Mouse (Mus musculus): ENCODE measurements around the gene Ephb1. TPM values are rescaled to one million over a fixed set of nuclear protein-coding genes. Genes with fewer than 3 reads are reported as not detected.

The Ephb1 gene
- polyA plus RNA-seq, 1 experiment, result 0.02 TPM

DNA sequence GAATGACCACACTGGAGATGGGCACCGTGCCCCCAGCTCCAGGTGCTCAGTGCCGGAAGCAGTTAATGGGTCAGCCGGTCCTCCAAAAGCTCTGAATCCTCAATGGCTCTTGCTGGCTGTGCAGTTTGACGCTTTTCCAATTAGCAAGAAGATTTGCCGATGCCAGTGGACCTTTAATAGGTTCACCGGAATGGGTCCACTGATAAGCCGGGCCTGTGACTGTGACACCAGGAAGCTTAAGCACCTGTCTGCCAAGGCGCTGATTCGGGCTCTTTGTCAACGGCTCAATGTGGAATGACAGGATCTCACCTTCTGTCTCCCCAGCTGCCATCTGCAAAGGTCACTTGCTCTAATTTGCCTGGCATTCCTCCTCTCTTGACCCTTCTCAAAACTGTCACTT, 239.2 kb downstream of the Ephb1 start:
- Histone ChIP-seq H3K4me3 (ENCODE audit: insufficient read depth, poor library complexity, severe bottlenecking) (no peak overlapping the region), H3K36me3 (ENCODE audit: control insufficient read depth, insufficient read depth) (no peaks in the 10 kb centered on the region), H3ac (ENCODE audit: control insufficient read depth, insufficient read length, low read depth) (no peak overlapping the region), H3K79me2 (ENCODE audit: control insufficient read depth, insufficient read depth) (no peaks in the 10 kb centered on the region), H3K79me3 (ENCODE audit: low read depth) (no peaks in the 10 kb centered on the region), H3K27me3 (ENCODE audit: control insufficient read depth, insufficient read depth, insufficient read length) (no peaks in the 10 kb centered on the region)
- no peak for TF ChIP-seq USF1 (IDR thresholded peaks at IDR 0.05; ENCODE audit: low read depth)
- no peak for TF ChIP-seq MAX (IDR thresholded peaks at IDR 0.05)
- no peak for TF ChIP-seq MYOD1 (IDR thresholded peaks at IDR 0.05; ENCODE audit: control insufficient read depth, insufficient read length, low read depth)

DNA sequence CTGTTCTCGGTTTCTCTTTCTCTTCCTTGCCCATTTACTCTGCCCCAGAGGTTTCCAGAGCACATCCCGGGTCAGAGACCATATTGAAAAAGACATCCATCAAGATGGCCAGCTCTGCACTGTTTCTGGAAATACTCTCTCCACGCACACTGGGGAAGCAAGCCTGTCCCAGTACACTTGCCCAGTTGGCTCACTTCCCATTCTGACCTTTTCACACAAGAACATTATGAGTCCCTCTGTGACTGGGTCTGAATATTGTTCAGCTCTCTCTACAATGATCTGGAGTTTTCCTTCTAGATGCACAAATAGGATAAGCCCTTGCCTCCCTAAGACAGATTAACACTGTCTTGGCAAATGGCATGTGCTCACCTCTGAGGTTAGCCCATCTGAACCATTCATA, 243.0 kb downstream of the Ephb1 start:
- TF ChIP-seq MAX (IDR thresholded peaks at IDR 0.05) (no peak), MYOD1 (IDR thresholded peaks at IDR 0.05; ENCODE audit: control insufficient read depth, insufficient read length, low read depth) (no peak), CTCF (IDR thresholded peaks at IDR 0.05; ENCODE audit: control insufficient read depth, insufficient read depth, insufficient read length) (no peak), USF1 (IDR thresholded peaks at IDR 0.05; ENCODE audit: low read depth) (no peak), FOSL1 (IDR thresholded peaks at IDR 0.05; ENCODE audit: insufficient read depth, low read length, poor library complexity, severe bottlenecking) (no peak), MYOG (IDR thresholded peaks at IDR 0.05; ENCODE audit: control insufficient read depth, extremely low read depth, insufficient read length) (no peak), CEBPB (IDR thresholded peaks at IDR 0.05; ENCODE audit: low read depth) (no peak)
- Histone ChIP-seq H3K4me3 (ENCODE audit: insufficient read depth, poor library complexity, severe bottlenecking) (no peak overlapping the region), H3K27me3 (ENCODE audit: control insufficient read depth, insufficient read depth, insufficient read length) (no peaks in the 10 kb centered on the region), H3K79me3 (ENCODE audit: low read depth) (no peaks in the 10 kb centered on the region), H3K36me3 (ENCODE audit: control insufficient read depth, insufficient read depth) (no peaks in the 10 kb centered on the region), H3ac (ENCODE audit: control insufficient read depth, insufficient read length, low read depth) (no peak overlapping the region), H3K79me2 (ENCODE audit: control insufficient read depth, insufficient read depth) (no peaks in the 10 kb centered on the region)

DNA sequence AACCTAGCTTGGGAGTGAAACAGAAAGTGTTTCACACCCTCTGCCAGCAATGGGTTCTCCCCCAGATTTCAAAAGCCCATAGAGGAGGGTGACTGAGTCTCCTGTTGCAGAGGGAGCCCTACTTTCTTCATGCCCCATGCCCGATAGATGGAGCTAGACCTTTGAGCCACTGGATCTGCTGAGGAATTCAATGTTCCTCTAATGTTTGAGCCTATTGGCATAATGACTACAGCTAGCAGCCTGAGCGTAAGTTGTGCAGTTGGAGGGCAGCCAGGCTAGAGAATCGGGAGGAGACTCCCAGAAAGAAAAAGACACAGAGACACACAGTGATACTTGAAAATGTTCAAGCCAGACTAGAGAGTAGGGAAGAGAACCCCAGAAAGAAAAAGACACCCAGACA, 246.5 kb downstream of the Ephb1 start:
- Histone ChIP-seq H3K4me3 (ENCODE audit: insufficient read depth, poor library complexity, severe bottlenecking) (no peak overlapping the region), H3ac (ENCODE audit: control insufficient read depth, insufficient read length, low read depth) (no peak overlapping the region), H3K79me2 (ENCODE audit: control insufficient read depth, insufficient read depth) (no peaks in the 10 kb centered on the region), H3K36me3 (ENCODE audit: control insufficient read depth, insufficient read depth) (no peaks in the 10 kb centered on the region), H3K27me3 (ENCODE audit: control insufficient read depth, insufficient read depth, insufficient read length) (no peaks in the 10 kb centered on the region), H3K79me3 (ENCODE audit: low read depth) (no peaks in the 10 kb centered on the region)
- TF ChIP-seq USF1 (IDR thresholded peaks at IDR 0.05; ENCODE audit: low read depth) (no peak), CEBPB (IDR thresholded peaks at IDR 0.05; ENCODE audit: low read depth) (no peak), MAX (IDR thresholded peaks at IDR 0.05) (no peak), MYOD1 (IDR thresholded peaks at IDR 0.05; ENCODE audit: control insufficient read depth, insufficient read length, low read depth) (no peak), MYOG (IDR thresholded peaks at IDR 0.05; ENCODE audit: control insufficient read depth, extremely low read depth, insufficient read length) (no peak), CTCF (IDR thresholded peaks at IDR 0.05; ENCODE audit: control insufficient read depth, insufficient read depth, insufficient read length) (no peak), FOSL1 (IDR thresholded peaks at IDR 0.05; ENCODE audit: insufficient read depth, low read length, poor library complexity, severe bottlenecking) (no peak)

DNA sequence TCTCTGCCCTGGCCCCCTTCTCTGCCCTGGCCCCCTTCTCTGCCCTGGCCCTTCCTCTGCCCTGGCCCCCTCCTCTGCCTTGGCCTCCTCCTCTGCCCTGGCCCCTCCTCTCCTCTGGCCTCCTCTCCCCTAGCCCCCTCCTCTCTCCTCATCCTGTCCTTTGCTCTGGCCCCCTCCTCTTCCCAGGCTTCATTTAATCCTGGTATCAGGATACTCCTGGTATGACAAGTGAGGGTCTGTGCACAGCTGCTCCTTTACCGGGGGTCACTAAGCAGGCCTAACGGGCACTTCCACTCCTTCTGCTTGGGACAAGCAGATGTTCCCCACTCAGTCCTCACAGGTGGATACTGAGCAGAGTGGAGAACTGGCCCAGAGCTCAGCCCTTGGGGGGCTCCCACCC, 247.3 kb downstream of the Ephb1 start:
- Histone ChIP-seq H3K4me3 (ENCODE audit: insufficient read depth, poor library complexity, severe bottlenecking) (no peak overlapping the region), H3K79me2 (ENCODE audit: control insufficient read depth, insufficient read depth) (no peaks in the 10 kb centered on the region), H3K27me3 (ENCODE audit: control insufficient read depth, insufficient read depth, insufficient read length) (no peaks in the 10 kb centered on the region), H3ac (ENCODE audit: control insufficient read depth, insufficient read length, low read depth) (no peak overlapping the region), H3K79me3 (ENCODE audit: low read depth) (no peaks in the 10 kb centered on the region), H3K36me3 (ENCODE audit: control insufficient read depth, insufficient read depth) (no peaks in the 10 kb centered on the region)
- no peak for TF ChIP-seq CTCF (IDR thresholded peaks at IDR 0.05; ENCODE audit: control insufficient read depth, insufficient read depth, insufficient read length)
- no peak for TF ChIP-seq FOSL1 (IDR thresholded peaks at IDR 0.05; ENCODE audit: insufficient read depth, low read length, poor library complexity, severe bottlenecking)
- no peak for TF ChIP-seq MAX (IDR thresholded peaks at IDR 0.05)
- TF ChIP-seq MYOG (IDR thresholded peaks at IDR 0.05; ENCODE audit: control insufficient read depth, extremely low read depth, insufficient read length), result no peak
- no peak for TF ChIP-seq CEBPB (IDR thresholded peaks at IDR 0.05; ENCODE audit: low read depth)
- no peak for TF ChIP-seq USF1 (IDR thresholded peaks at IDR 0.05; ENCODE audit: low read depth)

DNA sequence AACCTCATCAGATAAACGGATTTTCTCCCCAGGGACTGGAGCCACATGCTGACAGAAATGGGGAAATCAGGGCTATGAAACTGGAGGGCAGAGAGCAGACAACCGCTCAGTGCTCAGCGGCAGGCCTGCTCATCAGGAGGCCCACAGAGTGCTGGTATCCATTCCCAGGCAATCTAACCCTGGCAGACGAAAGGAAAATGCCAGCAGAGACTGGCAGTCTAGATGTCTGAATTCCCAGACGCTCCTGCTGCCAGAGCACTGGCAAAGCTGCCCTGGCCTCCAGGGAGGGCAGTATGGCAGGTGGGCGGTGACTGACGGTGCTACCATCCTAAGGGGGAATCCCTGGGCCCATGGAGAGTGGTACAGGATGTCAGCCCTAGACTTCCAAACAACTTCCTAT, 257.7 kb downstream of the Ephb1 start:
- Histone ChIP-seq H3K4me3 (ENCODE audit: insufficient read depth, poor library complexity, severe bottlenecking) (no peak overlapping the region), H3K79me3 (ENCODE audit: low read depth) (no peaks in the 10 kb centered on the region), H3K79me2 (ENCODE audit: control insufficient read depth, insufficient read depth) (no peaks in the 10 kb centered on the region), H3K27me3 (ENCODE audit: control insufficient read depth, insufficient read depth, insufficient read length) (no peaks in the 10 kb centered on the region), H3K36me3 (ENCODE audit: control insufficient read depth, insufficient read depth) (no peaks in the 10 kb centered on the region), H3ac (ENCODE audit: control insufficient read depth, insufficient read length, low read depth) (no peak overlapping the region)
- TF ChIP-seq CEBPB (IDR thresholded peaks at IDR 0.05; ENCODE audit: low read depth), result no peak
- TF ChIP-seq MYOD1 (IDR thresholded peaks at IDR 0.05; ENCODE audit: control insufficient read depth, insufficient read length, low read depth), result no peak
- no peak for TF ChIP-seq CTCF (IDR thresholded peaks at IDR 0.05; ENCODE audit: control insufficient read depth, insufficient read depth, insufficient read length)
- TF ChIP-seq FOSL1 (IDR thresholded peaks at IDR 0.05; ENCODE audit: insufficient read depth, low read length, poor library complexity, severe bottlenecking), result no peak
- TF ChIP-seq MAX (IDR thresholded peaks at IDR 0.05), result no peak
- TF ChIP-seq USF1 (IDR thresholded peaks at IDR 0.05; ENCODE audit: low read depth), result no peak
- TF ChIP-seq MYOG (IDR thresholded peaks at IDR 0.05; ENCODE audit: control insufficient read depth, extremely low read depth, insufficient read length), result no peak

DNA sequence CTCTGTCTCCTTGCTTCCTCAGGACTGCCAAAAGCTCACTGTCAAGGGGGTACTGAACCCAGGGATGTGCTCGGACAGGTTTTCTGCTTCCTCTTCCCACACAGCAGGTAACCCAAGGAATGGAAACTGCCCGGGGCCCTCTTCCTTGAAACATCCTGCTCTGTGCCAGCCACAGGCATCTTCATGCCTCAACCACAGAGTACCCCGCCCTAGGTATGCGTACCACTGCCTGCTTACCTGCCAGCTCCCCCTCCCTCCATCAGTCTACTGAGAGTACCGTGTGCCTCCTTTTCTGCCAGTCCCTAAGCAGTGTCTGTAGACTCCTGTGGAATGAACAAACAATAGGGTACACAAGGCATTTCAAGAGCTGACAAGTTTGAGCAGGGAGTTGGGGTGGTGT, 265.9 kb downstream of the Ephb1 start:
- no peaks in the 10 kb centered on the region for H3K79me2 ChIP-seq (ENCODE audit: control insufficient read depth, insufficient read depth)
- H3K36me3 ChIP-seq (ENCODE audit: control insufficient read depth, insufficient read depth), result no peaks in the 10 kb centered on the region
- no peaks in the 10 kb centered on the region for H3K27me3 ChIP-seq (ENCODE audit: control insufficient read depth, insufficient read depth, insufficient read length)
- H3K79me3 ChIP-seq (ENCODE audit: low read depth), result no peaks in the 10 kb centered on the region
- no peak overlapping the region for H3K4me3 ChIP-seq (ENCODE audit: insufficient read depth, poor library complexity, severe bottlenecking)
- no peak overlapping the region for H3ac ChIP-seq (ENCODE audit: control insufficient read depth, insufficient read length, low read depth)
- no peak for TF ChIP-seq MYOD1 (IDR thresholded peaks at IDR 0.05; ENCODE audit: control insufficient read depth, insufficient read length, low read depth)
- TF ChIP-seq CEBPB (IDR thresholded peaks at IDR 0.05; ENCODE audit: low read depth), result no peak
- TF ChIP-seq USF1 (IDR thresholded peaks at IDR 0.05; ENCODE audit: low read depth), result no peak
- no peak for TF ChIP-seq FOSL1 (IDR thresholded peaks at IDR 0.05; ENCODE audit: insufficient read depth, low read length, poor library complexity, severe bottlenecking)
- TF ChIP-seq CTCF (IDR thresholded peaks at IDR 0.05; ENCODE audit: control insufficient read depth, insufficient read depth, insufficient read length), result no peak
- no peak for TF ChIP-seq MYOG (IDR thresholded peaks at IDR 0.05; ENCODE audit: control insufficient read depth, extremely low read depth, insufficient read length)
- no peak for TF ChIP-seq MAX (IDR thresholded peaks at IDR 0.05)
